Mouse (Mus musculus): ENCODE data around the gene Dohh.

The Dohh gene

GRCm38 (mm10) chr10:81429605-81430061 lies 45.4 kb downstream of the Dohh start:
- DNase-seq (ENCODE audit: low read depth, low spot score) = no peak

GRCm38 (mm10) chr10:81430141-81430830 lies 46.1 kb downstream of the Dohh start:
- DNase-seq (ENCODE audit: low read depth, low spot score) = no peak

GRCm38 (mm10) chr10:81430831-81431525 lies 46.8 kb downstream of the Dohh start:
- DNase-seq (ENCODE audit: low read depth, low spot score) = no peak

- no peak for DNase-seq (ENCODE audit: low read depth, low spot score)
Observed at GRCm38 (mm10) chr10:81431526-81432168, 47.4 kb downstream of the Dohh start.

- DNase-seq (ENCODE audit: low read depth, low spot score) = no peak
Observed at GRCm38 (mm10) chr10:81432169-81432867, 48.1 kb downstream of the Dohh start.

- DNase-seq (ENCODE audit: low read depth, low spot score) = peak; percentile 95
Observed at GRCm38 (mm10) chr10:81432868-81433262, 48.6 kb downstream of the Dohh start.

GRCm38 (mm10) chr10:81433541-81434289 lies 49.5 kb downstream of the Dohh start:
- no peak for DNase-seq (ENCODE audit: low read depth, low spot score)

GRCm38 (mm10) chr10:81434361-81435263 lies 50.4 kb downstream of the Dohh start:
- no peak for DNase-seq (ENCODE audit: low read depth, low spot score)

GRCm38 (mm10) chr10:81435436-81435835 lies 51.2 kb downstream of the Dohh start:
- DNase-seq (ENCODE audit: low read depth, low spot score) = no peak
